Mouse (Mus musculus): Measurements from ENCODE around the gene 2510039O18Rik.

2510039O18Rik gene

GRCm38 (mm10) chr4:147995311-147995710 is 54.6 kb downstream of the 2510039O18Rik start:
- DNase-seq, result no peak
